Mouse (Mus musculus) MEL (cell line): ENCODE results near the gene H2-M10.1. TPM values are rescaled to one million over a fixed set of nuclear protein-coding genes. Genes with fewer than 3 reads are reported as not detected.

ENCODE experiments used
- DNase-seq: peaks from one replicate; pipeline ENCODE4 v3.0.0; 2011; ENCODE audit warnings: low read depth, low spot score
- H3K27ac ChIP-seq: 2 replicates; pipeline ENCODE4 v1.5.1; 2012; ENCODE audit warnings: low read depth, mild to moderate bottlenecking, control low read depth, low read length, moderate library complexity; ENCODE audit not compliant: control insufficient read depth
- H3K27me3 ChIP-seq, 2 experiments: fragments of 150-350 bp in 1 of 2; sonication (generic) in 1 of 2; 2 replicates each; pipeline ENCODE4 v1.6.1; 2012; ENCODE audit warnings: low read length in 2 of 2, mild to moderate bottlenecking in 2 of 2, improper control_type of control experiment in 1 of 2, moderate library complexity in 1 of 2; ENCODE audit not compliant: insufficient read depth in 2 of 2, control insufficient read depth in 1 of 2
- H3K36me3 ChIP-seq, 2 experiments: 2 replicates each; pipeline ENCODE4 v1.6.1; 2012 to 2014; ENCODE audit warnings: low read length in 2 of 2, improper control_type of control experiment in 1 of 2, inconsistent platforms in 1 of 2, mild to moderate bottlenecking in 1 of 2; ENCODE audit not compliant: insufficient read depth in 2 of 2, control insufficient read depth in 1 of 2
- H3K4me1 ChIP-seq, 2 experiments: fragments of 150-350 bp in 1 of 2; sonication (generic) in 1 of 2; 2 replicates each; pipeline ENCODE4 v1.6.1; 2012; ENCODE audit warnings: low read length in 2 of 2, improper control_type of control experiment in 1 of 2, mild to moderate bottlenecking in 1 of 2; ENCODE audit not compliant: insufficient read depth in 2 of 2, control insufficient read depth in 1 of 2
- H3K4me3 ChIP-seq, 2 experiments: fragments of 150-350 bp in 1 of 2; sonication (generic) in 1 of 2; 2 replicates each; pipeline ENCODE4 v1.5.1; 2012; ENCODE audit warnings: low read depth in 2 of 2, low read length in 2 of 2, mild to moderate bottlenecking in 2 of 2, moderate library complexity in 2 of 2, control low read depth in 1 of 2, improper control_type of control experiment in 1 of 2; ENCODE audit not compliant: control insufficient read depth in 1 of 2, insufficient read depth in 1 of 2
- H3K79me2 ChIP-seq: 2 replicates; pipeline ENCODE4 v1.6.1; 2012; ENCODE audit warnings: mild to moderate bottlenecking, low read length, moderate library complexity; ENCODE audit not compliant: control insufficient read depth, poor library complexity, insufficient read depth
- H3K9ac ChIP-seq: 2 replicates; pipeline ENCODE4 v1.6.1; 2012; ENCODE audit warnings: low read depth, mild to moderate bottlenecking, control low read depth, low read length, moderate library complexity; ENCODE audit not compliant: control insufficient read depth, poor library complexity, severe bottlenecking
- H3K9me3 ChIP-seq: fragments of 150-350 bp; sonication (generic); replicated peaks from 2 replicates; pipeline ENCODE4 v1.6.1; 2012; ENCODE audit warnings: mild to moderate bottlenecking, low read length, improper control_type of control experiment, moderate library complexity; ENCODE audit not compliant: insufficient read depth
- GATA1 ChIP-seq: IDR thresholded peaks from 2 replicates; pipeline ENCODE4 v1.6.1; 2011; ENCODE audit warnings: low read depth, low read length, improper control_type of control experiment
- HCFC1 ChIP-seq: IDR thresholded peaks from 2 replicates; pipeline ENCODE4 v1.6.1; 2012; ENCODE audit warnings: low read depth, mild to moderate bottlenecking, inconsistent platforms, low read length, improper control_type of control experiment, moderate library complexity
- JUND ChIP-seq: IDR thresholded peaks from 2 replicates; pipeline ENCODE4 v1.6.1; 2011; ENCODE audit warnings: low read depth, mild to moderate bottlenecking, improper control_type of control experiment, low read length
- MAFK ChIP-seq: IDR thresholded peaks from 2 replicates; pipeline ENCODE4 v1.6.1; 2011; ENCODE audit warnings: low read depth, mild to moderate bottlenecking, low read length, improper control_type of control experiment, borderline replicate concordance
- MXI1 ChIP-seq: IDR thresholded peaks from 2 replicates; pipeline ENCODE4 v1.6.1; 2011; ENCODE audit warnings: mild to moderate bottlenecking, low read depth, low read length, improper control_type of control experiment
- NELFE ChIP-seq: IDR thresholded peaks from 2 replicates; pipeline ENCODE4 v1.6.1; 2011; ENCODE audit warnings: low read depth, low read length, improper control_type of control experiment
- NRF1 ChIP-seq: IDR thresholded peaks from 2 replicates; pipeline ENCODE4 v1.6.1; 2014; ENCODE audit warnings: low read depth, mild to moderate bottlenecking, inconsistent platforms, low read length, improper control_type of control experiment, moderate library complexity; ENCODE audit not compliant: poor library complexity, insufficient read depth, severe bottlenecking
- POLR2AphosphoS5 ChIP-seq: IDR thresholded peaks from 2 replicates; pipeline ENCODE4 v1.6.1; 2012; ENCODE audit warnings: low read depth, borderline replicate concordance, mild to moderate bottlenecking, inconsistent platforms, low read length, moderate library complexity, mixed read lengths
- RAD21 ChIP-seq: IDR thresholded peaks from 2 replicates; pipeline ENCODE4 v1.6.1; 2011; ENCODE audit warnings: mild to moderate bottlenecking, low read depth, low read length, improper control_type of control experiment
- SIN3A ChIP-seq: IDR thresholded peaks from 2 replicates; pipeline ENCODE4 v1.6.1; 2012; ENCODE audit warnings: low read length, improper control_type of control experiment, inconsistent platforms
- SMC3 ChIP-seq: IDR thresholded peaks from 2 replicates; pipeline ENCODE4 v1.6.1; 2011; ENCODE audit warnings: low read depth, low read length, improper control_type of control experiment
- TAL1 ChIP-seq: IDR thresholded peaks from 2 replicates; pipeline ENCODE4 v1.6.1; 2012; ENCODE audit warnings: mild to moderate bottlenecking, inconsistent platforms, low read length, moderate library complexity, mixed read lengths
- USF2 ChIP-seq, 2 experiments: IDR thresholded peaks; 2 replicates each; pipeline ENCODE4 v1.6.1; 2011 to 2012; ENCODE audit warnings: improper control_type of control experiment in 2 of 2, low read length in 2 of 2, borderline replicate concordance in 1 of 2, inconsistent platforms in 1 of 2, low read depth in 1 of 2, mild to moderate bottlenecking in 1 of 2; ENCODE audit not compliant: insufficient read depth in 1 of 2
- ZC3H11A ChIP-seq: IDR thresholded peaks from 2 replicates; pipeline ENCODE4 v1.6.1; 2012; ENCODE audit warnings: low read depth, mild to moderate bottlenecking, inconsistent platforms, low read length, improper control_type of control experiment
- ZMIZ1 ChIP-seq: IDR thresholded peaks from 2 replicates; pipeline ENCODE4 v1.6.1; 2012; ENCODE audit warnings: low read depth, mild to moderate bottlenecking, inconsistent platforms, low read length, improper control_type of control experiment, moderate library complexity
- polyA plus RNA-seq, 2 experiments: library from polyadenylated mRNA; stranded (reverse) in 1 of 2; unstranded in 1 of 2; fragments of >175 nt in 1 of 2; fragments of >200 nt in 1 of 2; gene quantifications; 2 replicates each; pipeline versions ENCODE4 v1.2.1 to v1.2.4; 2012; ENCODE audit warnings: low replicate concordance in 2 of 2, low read depth in 1 of 2; ENCODE audit not compliant: insufficient read length in 2 of 2, insufficient read depth in 1 of 2, missing spikeins in 1 of 2
- total RNA-seq: library from RNA; depleted of rRNA; stranded (reverse); fragments of 300-350 nt; gene quantifications from 2 replicates; pipeline ENCODE4 v1.2.3, GENCODE M21; 2012; rRNA removed

H2-M10.1 gene
- total and polyA plus RNA-seq, 3 experiments: not detected

DNA sequence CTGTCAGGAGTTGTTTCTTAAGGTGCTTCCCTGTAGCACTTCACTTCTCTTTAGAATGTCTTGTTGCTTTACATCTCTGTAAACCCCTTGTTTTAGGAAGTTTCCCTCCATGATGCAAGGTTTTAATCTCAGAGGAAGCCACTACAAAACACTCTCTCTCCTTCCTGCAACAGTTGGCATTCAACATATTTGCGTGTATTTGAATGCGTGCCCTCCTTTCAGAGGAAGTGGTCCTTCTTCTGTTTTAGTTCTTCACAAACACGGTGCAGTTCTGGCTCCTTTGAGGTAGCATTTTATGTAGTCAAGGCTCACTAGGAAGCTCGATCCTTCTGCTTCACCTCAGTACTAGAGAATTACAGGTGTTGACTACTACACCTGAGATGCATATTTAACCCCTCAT is 52.2 kb downstream of the H2-M10.1 start:
- no peak for DNase-seq
- Histone ChIP-seq H3K36me3 (peaks cover 4 to 25% of the 10 kb centered on the region in 2 experiments), H3K4me1 (peaks cover 0 to 22% of the 10 kb centered on the region in 2 experiments; a peak in 2 of 4 replicates), H3K4me3 (no peak overlapping the region), H3K79me2 (peaks cover 45% of the 10 kb centered on the region), H3K9ac (no peak overlapping the region), H3K27ac (no peak overlapping the region), H3K27me3 (no peaks in the 10 kb centered on the region), H3K9me3 (no peaks in the 10 kb centered on the region)
- TF ChIP-seq GATA1 (no peak), SMC3 (no peak), TAL1 (no peak), RAD21 (no peak), NRF1 (no peak), ZC3H11A (no peak), JUND (no peak), HCFC1 (no peak), POLR2AphosphoS5 (no peak), USF2 (IDR thresholded peaks at IDR 0.05; ENCODE audit: borderline replicate concordance in 1 of 2, insufficient read depth in 1 of 2, low read depth in 1 of 2, low read length in 2 of 2) (no peak), SIN3A (no peak), MXI1 (no peak), ZMIZ1 (no peak), MAFK (no peak), NELFE (no peak)

Other genes starting within 250 kb of the H2-M10.1 start
- not detected in 2 replicates for gene Gm19684, start 204.5 kb downstream of the H2-M10.1 start, total RNA-seq
- not detected for gene Gm19684, start 204.5 kb downstream of the H2-M10.1 start, polyA plus RNA-seq
- not detected in 2 replicates for gene Gm7030, start 196.7 kb downstream of the H2-M10.1 start, total RNA-seq
- not detected for gene Gm7030, start 196.7 kb downstream of the H2-M10.1 start, polyA plus RNA-seq
- not detected in 2 replicates for gene Gm8909, start 157.6 kb downstream of the H2-M10.1 start, total RNA-seq
- 1 to 10 TPM in 1 of 2 experiments, not detected in 1; 3.0 TPM for gene Gm8909, start 157.6 kb downstream of the H2-M10.1 start, polyA plus RNA-seq
- gene H2-T3, start 135.9 kb downstream of the H2-M10.1 start, total RNA-seq: not detected in 2 replicates
- gene H2-T3, start 135.9 kb downstream of the H2-M10.1 start, polyA plus RNA-seq: not detected
- 57.8 and 63.8 TPM in 2 replicates for gene Rpp21, start 68.1 kb downstream of the H2-M10.1 start, total RNA-seq
- 100 to 1,000 TPM in 1 of 2 experiments, not detected in 1; 116 TPM for gene Rpp21, start 68.1 kb downstream of the H2-M10.1 start, polyA plus RNA-seq
- 9.4 and 13.5 TPM in 2 replicates for gene Trim39, start 53.9 kb downstream of the H2-M10.1 start, total RNA-seq
- gene Trim39, start 53.9 kb downstream of the H2-M10.1 start, polyA plus RNA-seq: 10 to 100 TPM in 1 of 2 experiments, not detected in 1; 16.0 TPM
- gene H2-M10.2, start 39.7 kb downstream of the H2-M10.1 start, total RNA-seq: not detected in 2 replicates
- gene H2-M10.2, start 39.7 kb downstream of the H2-M10.1 start, polyA plus RNA-seq: not detected
- not detected in 2 replicates for gene H2-M10.3, start 42.3 kb upstream of the H2-M10.1 start, total RNA-seq
- not detected for gene H2-M10.3, start 42.3 kb upstream of the H2-M10.1 start, polyA plus RNA-seq
- not detected in 2 replicates for gene H2-M10.4, start 136.2 kb upstream of the H2-M10.1 start, total RNA-seq
- gene H2-M10.4, start 136.2 kb upstream of the H2-M10.1 start, polyA plus RNA-seq: not detected
- not detected in 2 replicates for gene H2-M11, start 220.9 kb upstream of the H2-M10.1 start, total RNA-seq
- gene H2-M11, start 220.9 kb upstream of the H2-M10.1 start, polyA plus RNA-seq: not detected